Mouse (Mus musculus) regulatory T cell (primary cell): ENCODE results near the gene Gm498.

Source experiments
- in situ Hi-C: fragments of 300-600 bp; cut with MboI, MseI; formaldehyde crosslinking; loops from one replicate; pipeline ENCODE4 v1.15.1; 2025; ENCODE audit warnings: high pct_unique_total_duplicates

Gene Gm498

DNA sequence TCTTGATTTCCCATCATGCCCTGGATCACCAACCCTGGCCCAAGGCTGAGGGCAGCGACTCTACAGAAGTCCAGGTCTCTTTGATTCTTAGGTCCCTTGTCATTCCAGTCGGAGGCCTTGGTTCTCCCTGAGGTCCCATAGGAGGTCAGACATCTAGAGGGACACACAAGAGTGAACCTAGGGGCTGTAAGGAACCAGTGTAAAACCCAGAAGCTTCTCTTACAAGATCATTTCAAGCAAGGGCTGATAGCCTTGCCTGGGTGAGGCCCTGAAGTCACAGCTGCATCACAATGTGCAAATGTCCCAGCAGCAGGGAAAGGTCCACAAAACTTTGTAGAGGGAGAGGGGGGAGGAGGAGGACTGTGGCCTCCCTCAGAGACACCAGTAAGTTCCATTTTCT, at the start of gene Gm498:
Gm498 (plus strand) TSS at position 301 of the 400 bp plus-strand sequence.
- in situ Hi-C loops, result no loop called here

DNA sequence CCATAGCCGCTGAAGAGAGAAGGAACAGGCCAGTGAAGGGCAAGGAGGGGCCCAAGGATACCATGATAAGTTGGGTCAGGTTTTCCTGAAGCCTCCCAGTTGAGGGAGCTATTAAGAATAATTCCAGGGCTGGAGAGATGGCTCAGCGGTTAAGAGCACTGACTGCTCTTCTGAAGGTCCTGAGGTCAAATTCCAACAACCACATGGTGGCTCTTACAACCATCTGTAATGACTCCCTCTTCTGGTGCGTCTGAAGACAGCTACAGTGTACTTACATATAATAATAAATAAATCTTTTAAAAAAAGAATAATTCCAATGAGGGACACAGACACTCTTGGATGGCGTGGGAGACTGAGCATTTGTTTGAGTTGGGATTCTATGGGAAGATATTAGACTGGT, 47.4 kb upstream of the Gm498 start:
- in situ Hi-C loops, result loop anchor here (10.0 kb wide), 1 partner anchor 86 kb away; no protein-coding TSS in a partner anchor

DNA sequence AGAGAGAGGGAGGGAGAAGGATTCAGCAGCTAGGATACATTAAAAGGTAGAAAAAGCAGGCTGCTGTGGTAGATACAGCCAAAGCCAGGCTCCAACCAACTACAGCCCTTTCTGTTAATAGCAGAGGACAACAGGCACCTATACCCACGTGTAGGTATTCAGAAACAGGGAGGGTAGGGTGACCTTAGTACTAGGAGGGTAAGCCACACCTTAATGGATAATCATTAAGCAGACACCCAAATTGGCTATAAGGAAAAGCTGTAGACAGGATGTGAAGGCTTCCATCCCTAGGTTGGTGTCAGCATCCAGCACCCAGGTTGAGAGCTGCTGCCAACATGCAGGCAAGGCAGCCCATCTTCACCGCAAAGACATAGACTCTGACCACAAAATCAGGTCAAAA, 45.4 kb upstream of the Gm498 start:
- in situ Hi-C loops, result no loop called here

DNA sequence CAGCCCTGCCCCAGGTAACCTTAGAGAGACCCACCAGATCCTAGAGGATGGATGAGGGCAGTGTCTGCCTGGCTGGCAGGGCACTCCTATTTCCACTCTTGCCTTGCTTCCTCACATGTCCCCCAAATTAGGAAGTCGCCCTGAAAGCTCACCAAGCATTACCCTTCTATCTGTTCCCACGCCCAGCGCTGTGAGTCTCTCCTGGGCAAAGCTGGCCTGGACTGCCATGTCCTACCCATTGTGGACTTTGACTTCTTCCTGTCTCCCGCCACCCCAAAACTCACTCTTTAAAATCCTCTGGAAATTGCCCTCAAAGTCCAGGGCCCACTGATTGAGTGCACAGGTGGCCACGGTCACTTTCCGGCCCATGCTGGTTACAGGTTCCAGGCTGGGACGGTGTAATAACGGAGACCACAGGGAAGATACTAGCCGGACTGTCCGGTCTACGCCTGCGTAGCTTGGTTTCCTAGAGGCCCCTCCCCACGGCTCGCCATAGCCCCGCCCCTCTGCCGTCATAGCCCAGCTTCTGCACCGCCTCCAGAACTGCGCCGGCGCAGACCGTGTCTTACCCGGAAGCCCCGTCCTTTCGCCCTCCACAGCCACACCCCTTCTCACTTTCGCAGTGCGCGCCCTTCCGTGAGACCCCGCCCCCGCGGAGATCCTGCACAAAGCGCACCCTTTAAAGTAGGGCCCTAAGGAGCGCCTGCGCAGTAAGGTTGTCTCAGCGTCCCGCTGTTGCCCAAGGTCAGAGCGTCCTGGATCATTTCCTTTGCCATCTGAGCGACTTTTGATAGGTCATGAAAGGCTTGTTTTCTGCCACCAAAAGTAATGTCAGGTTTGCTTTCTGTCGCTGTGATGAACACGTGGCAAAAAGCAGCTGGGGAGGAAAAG, 44.0 kb upstream of the Gm498 start, which contains the start of the genes Nadsyn1 and Dhcr7:
Nadsyn1 (minus strand) TSS at position 475 of the 891 bp plus-strand sequence.
Dhcr7 (plus strand) TSS at position 771 of the 891 bp plus-strand sequence.
- in situ Hi-C loops, result no loop called here

DNA sequence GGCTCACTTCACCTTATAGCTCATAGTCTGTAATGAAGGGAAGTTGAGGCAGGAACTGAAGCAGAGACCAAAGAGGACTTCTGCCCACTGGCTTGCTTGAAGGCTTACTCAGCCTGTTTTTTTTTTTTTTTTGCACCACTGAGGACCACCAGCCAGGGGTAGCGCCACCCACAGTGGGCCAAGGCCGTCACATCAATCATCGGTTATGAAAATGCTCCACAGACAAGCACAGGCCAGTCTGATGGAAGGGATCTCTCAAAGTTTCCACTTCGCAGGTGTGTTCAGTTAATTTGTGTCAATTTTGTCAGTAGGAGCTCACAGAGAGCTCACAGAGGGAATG, 43.4 kb upstream of the Gm498 start:
- in situ Hi-C loops, result no loop called here

DNA sequence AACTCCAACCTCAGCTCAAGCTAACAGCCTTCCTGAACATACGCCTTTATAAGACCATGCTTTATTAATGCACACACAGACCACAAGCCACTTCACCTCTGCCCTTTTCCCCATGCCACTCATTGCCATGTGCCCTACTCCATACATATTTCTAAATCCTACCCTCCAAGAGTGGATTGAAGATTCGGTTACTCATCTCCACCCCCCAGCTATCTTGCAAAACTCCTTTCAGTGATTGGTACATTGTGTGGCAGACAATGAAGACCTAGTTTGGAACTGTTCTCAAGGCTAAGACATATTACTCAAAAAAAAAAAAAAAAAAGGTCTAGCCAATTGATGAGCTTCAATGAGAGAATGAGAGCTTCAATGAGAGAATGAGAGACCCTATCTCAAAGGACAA, 39.7 kb upstream of the Gm498 start:
- in situ Hi-C loops, result no loop called here

DNA sequence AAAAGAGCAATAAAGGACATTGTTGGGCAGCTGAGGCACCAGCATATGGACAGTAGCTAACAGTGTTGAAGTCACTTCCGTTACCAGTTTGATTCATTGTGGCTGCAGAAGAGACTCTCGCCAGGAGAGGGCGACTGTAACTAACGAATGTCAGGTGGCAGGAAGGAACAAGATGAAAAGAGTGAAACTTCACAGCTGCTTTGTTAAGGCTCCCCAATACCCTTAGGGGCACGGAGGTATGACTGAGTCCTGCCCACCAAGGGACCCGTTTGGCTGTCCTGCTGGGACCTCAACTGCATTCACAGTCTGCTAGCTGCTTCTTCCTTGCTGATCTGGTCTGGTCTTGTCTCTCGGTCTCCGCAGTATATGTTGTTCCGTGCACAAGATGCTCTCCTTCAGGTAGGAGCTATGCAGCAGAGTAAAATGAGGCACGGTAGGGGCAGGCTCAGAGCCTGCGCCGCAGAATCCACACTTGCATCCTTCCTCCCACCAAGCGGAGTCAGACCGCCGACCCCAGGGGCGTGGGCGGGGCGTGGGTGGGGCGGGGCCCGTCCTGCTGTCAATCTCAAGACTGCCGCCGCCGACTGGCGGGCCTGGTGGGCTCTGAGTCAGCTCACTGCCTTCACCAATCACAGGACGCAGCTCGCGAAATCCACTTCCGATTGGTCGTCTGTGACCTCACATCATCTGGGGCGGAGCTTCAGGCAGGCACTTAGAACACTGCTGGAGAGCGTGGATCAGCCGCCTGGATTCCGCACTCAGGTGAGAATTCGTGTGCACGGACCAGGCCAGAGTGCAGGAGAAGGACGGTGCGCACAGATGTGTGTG, 36.9 kb upstream of the Gm498 start:
- in situ Hi-C loops, result loop anchor here (5.0 to 10.0 kb wide), 3 partner anchors 78 to 725 kb away; partner anchors contain the start of gene Ppfia1

DNA sequence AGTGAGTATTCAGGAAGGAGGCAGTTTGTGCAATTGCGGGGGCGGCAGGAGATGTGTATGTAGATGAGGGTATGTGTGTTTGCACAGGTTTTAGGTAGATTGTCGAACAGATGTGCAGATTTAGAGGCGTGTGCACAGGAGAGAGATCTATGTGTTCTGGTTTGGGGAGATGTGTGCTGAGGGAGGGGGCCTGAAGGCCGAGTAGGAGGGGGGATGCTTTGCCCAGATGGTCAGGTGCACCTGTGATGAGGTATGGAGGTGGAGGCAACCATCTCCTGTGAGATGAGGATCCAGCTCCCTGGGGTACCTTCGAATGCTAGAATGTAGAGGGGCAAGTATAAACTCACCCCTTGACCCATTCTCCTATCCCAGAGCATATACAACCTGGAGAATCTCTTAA, 36.2 kb upstream of the Gm498 start:
- in situ Hi-C loops, result loop anchor here (5.0 to 10.0 kb wide), 3 partner anchors 77 to 724 kb away; partner anchors contain the start of gene Ppfia1

DNA sequence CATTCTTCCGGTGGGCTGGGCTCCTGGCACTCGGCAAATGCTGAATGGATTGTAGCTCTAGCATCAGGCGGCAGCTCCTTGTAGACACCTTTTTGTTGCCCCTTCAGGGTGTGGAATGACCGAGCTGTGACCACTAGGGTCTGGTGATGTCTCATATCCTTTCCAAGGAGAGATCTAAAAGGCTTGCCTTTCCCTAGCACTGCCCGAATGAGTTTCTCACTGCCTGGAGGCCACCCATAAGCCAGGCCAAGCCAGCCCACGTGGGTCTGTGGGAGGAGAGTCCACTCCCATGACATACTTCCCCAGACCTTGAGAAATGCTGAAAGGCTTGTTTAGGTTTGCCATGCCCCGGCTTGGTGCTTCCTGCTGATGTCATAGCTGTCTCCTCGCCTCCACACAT, 34.4 kb upstream of the Gm498 start:
- in situ Hi-C loops, result loop anchor here (5.0 to 10.0 kb wide), 3 partner anchors 75 to 723 kb away; partner anchors contain the start of gene Ppfia1

DNA sequence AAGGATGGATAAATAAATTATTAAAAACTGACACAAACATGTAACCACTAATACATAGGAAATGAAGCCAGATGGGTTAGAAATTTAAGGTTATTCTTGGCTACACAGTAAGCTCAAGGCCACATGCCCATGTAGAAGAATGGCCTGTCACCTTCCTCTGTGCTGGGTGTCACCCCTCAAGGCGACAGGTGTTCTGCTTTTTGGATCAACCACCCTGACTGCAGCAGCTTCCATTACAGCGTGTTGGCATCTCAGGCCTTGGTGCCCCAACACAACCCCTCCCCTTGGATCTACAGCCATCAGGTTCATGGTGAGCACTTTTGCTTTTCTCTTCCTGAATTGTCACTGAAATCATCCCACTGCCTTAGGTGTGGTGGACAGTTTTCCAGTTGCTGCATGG, 34.0 kb upstream of the Gm498 start:
- in situ Hi-C loops, result loop anchor here (5.0 to 10.0 kb wide), 3 partner anchors 75 to 722 kb away; partner anchors contain the start of gene Ppfia1

DNA sequence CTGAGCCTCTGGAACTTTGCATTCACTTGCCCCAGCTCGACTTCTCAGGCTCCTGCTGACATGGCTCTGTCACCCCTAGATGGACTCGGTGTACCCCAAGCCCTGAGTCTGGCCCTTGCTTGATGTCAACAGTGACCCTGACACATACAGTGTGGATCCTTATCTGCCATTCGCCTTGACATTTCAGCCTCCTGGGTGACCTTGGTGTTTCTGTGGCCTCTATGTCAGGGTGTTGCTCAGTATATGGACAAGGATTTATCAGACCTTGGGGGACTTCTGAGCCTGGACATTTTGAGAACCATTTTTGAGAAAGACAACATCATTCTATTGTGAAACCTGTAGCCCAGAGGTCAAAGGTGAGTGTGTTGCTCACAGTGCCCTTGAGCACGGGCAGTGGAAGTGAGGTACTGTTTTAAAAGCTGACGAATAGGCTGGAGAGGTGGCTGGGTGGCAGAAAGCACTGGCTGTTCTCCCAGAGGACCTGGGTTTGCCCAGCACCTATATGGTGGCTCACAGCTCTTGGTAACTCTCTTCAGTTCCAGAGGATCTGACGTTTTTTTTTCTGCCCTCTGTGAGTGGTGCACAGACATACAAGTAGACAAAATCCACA, 33.0 kb upstream of the Gm498 start:
- in situ Hi-C loops, result loop anchor here (5.0 to 10.0 kb wide), 3 partner anchors 74 to 721 kb away; partner anchors contain the start of gene Ppfia1

DNA sequence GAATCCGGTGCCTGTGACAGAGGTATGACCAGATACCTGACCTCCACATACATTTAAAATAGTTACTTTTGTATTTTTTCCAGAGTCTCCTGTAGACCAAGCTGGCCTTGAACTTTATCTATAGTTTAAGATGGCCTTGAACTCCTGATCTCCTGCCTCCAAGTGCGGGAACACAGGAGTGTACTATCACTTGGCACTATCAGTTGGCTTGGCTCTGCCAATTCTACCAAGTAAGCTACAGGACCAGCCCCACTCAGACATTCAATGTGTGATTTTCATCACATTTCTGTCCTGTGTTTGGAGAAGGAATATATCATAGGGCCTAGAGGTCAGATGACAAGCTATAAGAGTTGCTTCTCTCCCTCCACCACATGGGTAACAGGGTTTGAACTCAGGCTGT, 32.3 kb upstream of the Gm498 start:
- in situ Hi-C loops, result loop anchor here (5.0 to 10.0 kb wide), 3 partner anchors 73 to 720 kb away; partner anchors contain the start of gene Ppfia1

DNA sequence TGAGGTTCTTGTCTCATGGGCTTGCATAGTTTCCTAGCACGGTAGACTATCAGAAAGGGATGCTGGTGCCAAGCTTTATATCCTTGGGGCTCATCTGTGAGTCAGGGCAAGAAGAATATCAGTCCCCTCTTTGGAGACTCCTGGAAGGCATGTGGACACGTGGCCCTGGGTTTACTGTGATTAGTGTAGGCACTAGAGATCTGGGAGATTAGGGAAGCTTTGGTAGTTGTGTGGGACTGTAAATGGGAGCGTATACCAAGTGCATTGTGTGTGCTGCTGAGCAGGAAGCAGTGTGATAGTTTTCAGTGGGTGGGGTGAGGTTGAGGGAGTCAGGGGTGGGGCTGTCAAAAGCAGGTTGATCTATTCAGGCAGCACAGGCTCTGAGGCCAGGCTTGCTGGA, 31.7 kb upstream of the Gm498 start:
- in situ Hi-C loops, result loop anchor here (5.0 to 10.0 kb wide), 3 partner anchors 72 to 720 kb away; partner anchors contain the start of gene Ppfia1

DNA sequence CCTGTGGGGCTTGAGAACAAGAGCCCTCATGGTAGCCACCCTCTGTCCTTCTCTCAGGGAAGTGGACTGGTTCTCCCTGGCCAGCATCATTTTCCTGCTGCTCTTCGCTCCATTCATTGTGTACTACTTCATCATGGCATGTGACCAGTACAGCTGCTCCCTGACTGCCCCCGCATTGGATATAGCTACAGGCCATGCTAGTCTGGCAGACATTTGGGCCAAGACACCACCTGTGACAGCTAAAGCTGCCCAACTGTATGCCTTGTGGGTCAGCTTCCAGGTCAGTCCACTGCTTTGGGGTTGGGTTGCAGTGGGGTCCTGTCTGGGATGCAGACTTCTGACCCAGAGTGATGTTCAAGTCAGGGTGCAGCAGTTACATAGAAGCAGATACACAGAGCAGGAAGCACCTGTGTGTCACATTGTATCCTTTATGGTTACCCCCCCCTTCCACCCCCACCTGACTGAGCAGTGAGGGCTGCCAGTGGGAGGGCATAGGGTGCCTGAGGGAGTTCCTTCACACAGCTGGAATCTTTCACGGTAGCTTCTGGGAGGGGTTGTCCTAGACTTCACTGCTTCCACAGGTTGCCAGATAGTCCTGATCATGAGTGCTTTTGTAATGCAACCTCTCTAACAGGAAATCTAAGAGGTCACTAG, 28.8 kb upstream of the Gm498 start:
- in situ Hi-C loops, result loop anchor here (10.0 kb wide), 2 partner anchors 597 to 717 kb away; partner anchors contain the start of gene Ppfia1

DNA sequence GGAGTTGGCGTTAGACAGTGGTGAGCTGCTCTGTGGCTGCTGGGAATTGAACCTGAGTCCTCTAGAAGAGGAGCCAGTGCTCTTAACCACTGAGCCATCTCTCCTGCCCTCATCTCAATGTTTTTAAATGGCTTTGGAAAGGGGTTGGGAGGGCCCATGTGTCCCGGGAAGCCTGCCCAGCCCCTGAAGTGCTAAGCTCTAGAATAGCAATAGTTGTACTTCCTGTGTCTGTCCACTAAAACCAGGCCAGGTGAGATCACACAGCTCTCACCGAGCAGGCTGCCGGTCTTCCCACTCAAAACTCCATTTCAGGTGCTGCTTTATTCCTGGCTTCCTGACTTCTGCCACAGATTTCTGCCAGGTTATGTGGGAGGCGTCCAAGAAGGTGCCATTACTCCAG, 26.5 kb upstream of the Gm498 start:
- in situ Hi-C loops, result no loop called here

DNA sequence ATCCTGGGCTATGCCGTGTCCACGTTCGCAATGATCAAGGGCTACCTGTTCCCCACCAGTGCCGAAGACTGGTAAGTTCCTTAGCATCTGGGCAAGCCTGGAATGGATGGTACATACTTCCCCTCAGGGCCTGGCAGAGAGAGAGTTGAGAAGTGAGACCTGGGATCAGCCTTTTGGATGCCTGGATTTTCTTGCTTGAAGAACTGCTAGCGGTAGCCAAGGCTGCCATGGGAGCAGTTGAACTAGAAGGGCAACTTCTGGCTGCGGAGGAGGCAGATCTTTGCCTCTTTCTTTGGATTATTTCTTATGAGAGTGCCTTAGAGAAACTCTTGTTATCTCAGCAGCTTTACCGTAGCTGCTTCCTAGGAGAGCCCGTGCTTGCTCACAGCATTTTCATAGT, 25.3 kb upstream of the Gm498 start:
- in situ Hi-C loops, result no loop called here

DNA sequence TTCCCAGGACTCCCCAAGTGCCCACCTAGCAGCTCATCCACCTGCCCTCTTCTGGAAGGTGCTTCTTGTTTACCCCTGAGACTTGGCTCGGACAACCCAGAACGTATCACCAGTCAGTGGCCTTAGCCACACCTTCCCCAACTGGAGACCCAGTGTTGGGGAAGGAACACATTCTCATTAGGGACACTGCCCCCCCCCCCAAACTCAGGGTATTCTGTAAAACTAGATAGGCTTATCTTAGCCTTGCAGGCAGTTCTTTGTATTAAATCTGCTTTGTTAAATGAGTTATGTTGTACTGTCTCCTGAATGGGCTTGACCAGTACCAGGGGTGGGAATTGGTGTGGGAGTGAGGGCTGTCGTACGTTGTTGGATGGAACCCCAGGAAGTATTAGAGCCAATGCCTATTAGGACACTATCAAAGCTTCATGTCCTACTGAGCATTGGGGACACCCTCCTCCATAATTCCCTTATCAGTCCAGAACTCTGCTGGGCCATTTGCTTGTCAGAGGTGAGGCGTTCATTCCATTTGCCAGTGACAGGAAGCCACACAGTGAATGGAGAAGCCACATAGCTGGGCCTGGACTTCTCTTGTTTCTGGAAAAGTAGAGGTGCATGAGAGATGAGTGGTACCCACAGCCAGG, 18.4 kb upstream of the Gm498 start:
- in situ Hi-C loops, result no loop called here

DNA sequence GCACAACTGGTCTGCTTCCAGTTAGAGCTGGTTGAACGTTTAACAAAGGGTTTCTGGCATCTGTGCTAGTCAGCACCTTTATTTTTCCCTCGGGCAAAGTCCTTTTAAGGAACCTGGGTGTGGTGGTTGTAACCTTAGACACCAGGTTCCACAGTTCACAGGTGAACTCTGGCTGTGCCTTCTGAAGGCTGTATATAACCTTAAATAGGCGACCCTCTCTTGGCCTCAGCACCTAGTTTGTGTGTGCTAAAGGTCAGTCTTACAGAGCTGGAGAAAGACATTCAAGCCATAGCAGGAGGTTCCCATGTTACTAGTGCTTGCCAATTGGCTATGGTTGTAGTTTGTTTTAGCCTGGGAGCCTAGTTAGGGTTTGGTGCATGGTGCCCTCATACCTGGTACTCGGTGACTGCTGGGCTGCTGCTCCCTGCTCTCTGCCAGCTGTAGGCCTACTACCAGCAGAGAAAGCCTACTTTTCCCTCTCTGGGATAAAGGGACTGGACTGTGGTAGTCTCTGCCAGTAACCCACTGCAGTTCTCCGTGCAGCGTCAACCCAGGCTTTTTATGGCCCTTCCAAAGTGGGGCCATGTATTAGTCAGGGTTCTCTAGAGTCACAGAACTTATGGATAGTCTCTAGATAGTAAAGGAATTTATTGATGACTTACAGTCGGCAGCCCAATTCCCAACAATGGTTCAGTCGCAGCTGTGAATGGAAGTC, 17.7 kb upstream of the Gm498 start:
- in situ Hi-C loops, result no loop called here

DNA sequence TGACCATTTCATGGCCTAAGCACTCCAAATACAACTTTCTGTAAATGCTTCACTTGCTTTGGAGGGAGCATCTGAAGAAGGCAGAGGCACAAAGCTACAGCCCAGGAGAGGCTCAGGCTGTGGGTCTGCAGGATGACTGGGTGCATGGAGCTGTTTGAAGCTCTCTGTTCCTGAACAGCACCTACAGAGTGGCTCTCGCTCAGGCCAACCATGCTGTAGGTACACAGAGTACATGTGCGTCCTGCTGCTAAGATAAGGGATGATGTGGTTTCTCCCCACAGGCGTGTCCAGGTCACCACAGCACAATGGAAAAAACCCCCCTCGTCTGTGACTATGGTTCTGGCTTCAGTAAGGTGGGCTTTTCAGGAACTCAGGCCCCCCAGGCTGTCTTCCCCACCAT, 2.2 kb downstream of the Gm498 start:
- in situ Hi-C loops, result no loop called here

DNA sequence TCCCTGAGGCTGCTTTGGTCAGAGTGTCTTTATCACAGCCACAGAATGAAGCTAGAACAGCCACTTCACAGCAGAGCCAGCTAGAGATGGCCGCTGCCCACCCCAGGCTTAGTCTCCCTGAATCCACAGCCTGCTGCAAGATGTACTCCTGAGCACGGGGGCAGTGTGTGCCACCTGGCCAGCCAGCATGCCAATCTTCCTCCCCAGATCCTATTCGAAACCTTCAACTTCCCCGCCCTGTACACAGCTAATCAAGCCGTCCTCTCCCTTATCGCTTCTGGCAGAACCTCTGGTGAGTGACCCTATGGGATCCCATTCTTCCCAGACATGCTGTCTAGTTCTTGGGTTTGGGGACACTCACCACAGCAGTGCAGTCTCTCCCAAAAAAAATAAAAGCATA, 17.1 kb downstream of the Gm498 start:
- in situ Hi-C loops, result no loop called here
